Comparison of ENCODE assay signal across 8 mouse cellular contexts in genomic region chr1:177794866-177795265, GRCm38 (mm10). TPM values are rescaled to one million over a fixed set of nuclear protein-coding genes. Genes with fewer than 3 reads are reported as not detected.
DNase-seq lines count a peak whose midpoint lies in the region; ATAC-seq and TF ChIP-seq lines count a peak whose summit lies in the region.

No protein-coding gene starts in this region.

- peaks cover 14% of the 10 kb centered on the region for H3K4me1 ChIP-seq in hindbrain, embryonic 12.5 days
- H3K4me1 ChIP-seq in liver, embryonic 14.5 days (replicated peaks; ENCODE audit: control insufficient read depth in 2 of 2, insufficient read depth in 2 of 2, low read length in 1 of 2): peaks cover 13 to 16% of the 10 kb centered on the region in 2 experiments

- peak overlapping the region; percentile 89 for H3K4me3 ChIP-seq in hindbrain, embryonic 12.5 days
- H3K4me3 ChIP-seq in liver, embryonic 14.5 days (ENCODE audit: insufficient read depth in 1 of 2, low read depth in 2 of 2, low read length in 2 of 2): peak overlapping the region; percentile 87 to 90

- no peak for ATAC-seq in hindbrain, embryonic 12.5 days (ENCODE audit: low FRiP score)
- ATAC-seq in liver, embryonic 14.5 days (ENCODE audit: insufficient read depth): no peak

- 8% methylated on average over 8 of the region's 8 CpGs for WGBS in hindbrain, embryonic 12.5 days
- 6% methylated on average over 8 of the region's 8 CpGs for WGBS in liver, embryonic 14.5 days (ENCODE audit: insufficient replicate concordance)

- no peak for TF ChIP-seq EP300 in liver, embryonic 14.5 days (IDR thresholded peaks at IDR 0.05; ENCODE audit: low read depth)

- no peak for TF ChIP-seq CTCF in liver, embryonic 14.5 days (IDR thresholded peaks at IDR 0.05; ENCODE audit: low read depth)

- H3K9ac ChIP-seq in hindbrain, embryonic 12.5 days: peak overlapping the region; percentile 54
- H3K9ac ChIP-seq in liver, embryonic 14.5 days (replicated peaks): peak overlapping the region; percentile 87

- no peaks in the 10 kb centered on the region for H3K27me3 ChIP-seq in hindbrain, embryonic 12.5 days
- H3K27me3 ChIP-seq in liver, embryonic 14.5 days (ENCODE audit: control insufficient read depth, insufficient read depth, low read length): no peaks in the 10 kb centered on the region

- H3K4me2 ChIP-seq in hindbrain, embryonic 12.5 days (replicated peaks): peak overlapping the region; percentile 67
- H3K4me2 ChIP-seq in liver, embryonic 14.5 days (ENCODE audit: low read depth): peak overlapping the region; percentile 93

- H3K36me3 ChIP-seq in hindbrain, embryonic 12.5 days: no peaks in the 10 kb centered on the region
- no peaks in the 10 kb centered on the region for H3K36me3 ChIP-seq in liver, embryonic 14.5 days (replicated peaks; ENCODE audit: control insufficient read depth, insufficient read depth, low read depth)

- H3K9me3 ChIP-seq in hindbrain, embryonic 12.5 days (replicated peaks): no peaks in the 10 kb centered on the region
- no peaks in the 10 kb centered on the region for H3K9me3 ChIP-seq in liver, embryonic 14.5 days (ENCODE audit: control insufficient read depth, low read length)

- peak; percentile 6 for DNase-seq in spleen, adult 12 weeks (ENCODE audit: low spot score)
- no peak for DNase-seq in spleen, postnatal 14 days (ENCODE audit: low spot score in 2 of 2)
- DNase-seq in cerebellum, postnatal 10 days: peak; percentile 8 to 16
- DNase-seq in liver, embryonic 14.5 days (ENCODE audit: low read depth in 3 of 3, low spot score in 3 of 3): no peak
- peak; percentile 18 to 42 for DNase-seq in spleen, postnatal 10 days (ENCODE audit: low spot score in 2 of 2)
- no peak for DNase-seq in layer of hippocampus, postnatal 36 days
- DNase-seq in gastrocnemius, adult 18-20 months (ENCODE audit: low spot score): no peak

- no peak overlapping the region for H3K27ac ChIP-seq in hindbrain, embryonic 12.5 days
- peak overlapping the region; percentile 42 for H3K27ac ChIP-seq in liver, embryonic 14.5 days

RNA-seq across cellular contexts. Expression of gene Adss, which starts 1.4 kb away (rescaled TPM):
- 51.5 and 57.6 TPM in 2 replicates for polyA plus RNA-seq in hindbrain, embryonic 12.5 days (2016; fragmentation: Nextera tagmentation; extraction: Ambion mirVana)
- polyA plus RNA-seq in liver, embryonic 14.5 days (2012; rRNA removed): 6.1 and 11.5 TPM in 2 replicates
- 15.7 and 18.7 TPM in 2 replicates for polyA plus RNA-seq in liver, embryonic 14.5 days (2014; fragmentation: Nextera tagmentation; extraction: Ambion mirVana)
- 10 to 100 TPM; 67.5 to 69.2 TPM for total RNA-seq in layer of hippocampus, postnatal 36 days (2021)
- total RNA-seq in gastrocnemius, adult 18-20 months (2021): 1 to 10 TPM; 5.8 to 6.9 TPM

Comparison
In these comparisons a context has a peak if more than half of its experiments do, and no peak if none do; other contexts are left out.
1. DNase-seq: peak in spleen, adult 12 weeks (single experiment), cerebellum, postnatal 10 days (2 of 2) and spleen, postnatal 10 days (2 of 2); none in spleen, postnatal 14 days (0 of 2), liver, embryonic 14.5 days (0 of 3), layer of hippocampus, postnatal 36 days (0 of 2) and gastrocnemius, adult 18-20 months (single experiment).
2. RNA of gene Adss, which starts 1.4 kb away (total RNA-seq): 67.5 to 69.2 TPM in layer of hippocampus, postnatal 36 days; 5.8 to 6.9 TPM in gastrocnemius, adult 18-20 months; every median in the first group is over 4 times any median in the second.